Mouse (Mus musculus) myocyte (in vitro differentiated cells): ENCODE measurements at regions not wholly inside any gene's neighbourhood (a gene's known extent, or its start where the extent isn't known, plus 50 kb on each side); places are given as distances from the start of the nearest gene placed in this dataset.

Source experiments
- H3K27me3 ChIP-seq: one replicate; pipeline ENCODE4 v1.6.1; 2011; ENCODE audit not compliant: control insufficient read depth, insufficient read depth, insufficient read length
- H3K36me3 ChIP-seq: one replicate; pipeline ENCODE4 v1.6.1; 2011; ENCODE audit not compliant: control insufficient read depth, insufficient read depth
- H3K4me2 ChIP-seq: one replicate; pipeline ENCODE4 v1.6.1; 2011; ENCODE audit warnings: low read depth, control low read depth
- H3K4me3 ChIP-seq: one replicate; pipeline ENCODE4 v1.5.1; 2011; ENCODE audit warnings: mild to moderate bottlenecking, control low read depth, moderate library complexity
- H3K79me2 ChIP-seq: one replicate; pipeline ENCODE4 v1.6.1; 2011; ENCODE audit not compliant: control insufficient read depth, insufficient read depth
- H3ac ChIP-seq: one replicate; pipeline ENCODE4 v1.6.1; 2011; ENCODE audit not compliant: control insufficient read depth, insufficient read length
- CEBPB ChIP-seq: IDR thresholded peaks from 2 replicates; pipeline ENCODE4 v1.6.1; 2011; ENCODE audit warnings: mild to moderate bottlenecking, moderate library complexity; ENCODE audit not compliant: poor library complexity, insufficient read depth, severe bottlenecking
- E2F4 ChIP-seq: IDR thresholded peaks from one replicate; pipeline ENCODE4 v1.6.1; 2011; ENCODE audit warnings: mild to moderate bottlenecking, control low read depth, moderate library complexity; ENCODE audit not compliant: insufficient read depth
- MAX ChIP-seq: IDR thresholded peaks from one replicate; pipeline ENCODE4 v1.6.1; 2011; ENCODE audit warnings: low read depth, mild to moderate bottlenecking, control low read depth
- MYOD1 ChIP-seq, 3 experiments: IDR thresholded peaks; one replicate each; pipeline ENCODE4 v1.6.1; 2011; ENCODE audit warnings: control low read depth in 2 of 3, low read depth in 2 of 3, mild to moderate bottlenecking in 2 of 3, moderate library complexity in 1 of 3; ENCODE audit not compliant: insufficient read length in 2 of 3, control insufficient read depth in 1 of 3
- MYOG ChIP-seq, 3 experiments: IDR thresholded peaks; one replicate each; pipeline ENCODE4 v1.6.1; 2011; ENCODE audit warnings: control low read depth in 2 of 3, low read depth in 2 of 3, mild to moderate bottlenecking in 2 of 3; ENCODE audit not compliant: insufficient read length in 2 of 3, control insufficient read depth in 1 of 3, insufficient read depth in 1 of 3
- POLR2A ChIP-seq: IDR thresholded peaks from one replicate; pipeline ENCODE4 v1.6.1; 2011; ENCODE audit warnings: low read depth, mild to moderate bottlenecking, control low read depth, moderate library complexity; ENCODE audit not compliant: insufficient read length
- POLR2AphosphoS2 ChIP-seq: IDR thresholded peaks from one replicate; pipeline ENCODE4 v1.6.1; 2011; ENCODE audit warnings: low read depth, control low read depth; ENCODE audit not compliant: insufficient read length
- REST ChIP-seq: IDR thresholded peaks from one replicate; pipeline ENCODE4 v1.6.1; 2011; ENCODE audit warnings: mild to moderate bottlenecking, control low read depth, moderate library complexity; ENCODE audit not compliant: insufficient read depth, insufficient read length
- SRF ChIP-seq: IDR thresholded peaks from one replicate; pipeline ENCODE4 v1.6.1; 2011; ENCODE audit warnings: low read depth; ENCODE audit not compliant: control insufficient read depth, insufficient read length
- TCF12 ChIP-seq: IDR thresholded peaks from one replicate; pipeline ENCODE4 v1.6.1; 2011; ENCODE audit warnings: mild to moderate bottlenecking, control low read depth; ENCODE audit not compliant: poor library complexity, insufficient read depth, severe bottlenecking
- TCF3 ChIP-seq: IDR thresholded peaks from one replicate; pipeline ENCODE4 v1.6.1; 2011; ENCODE audit warnings: low read depth, control low read depth; ENCODE audit not compliant: insufficient read length
- USF1 ChIP-seq: IDR thresholded peaks from one replicate; pipeline ENCODE4 v1.6.1; 2011; ENCODE audit warnings: low read depth, mild to moderate bottlenecking, control low read depth, moderate library complexity

DNA sequence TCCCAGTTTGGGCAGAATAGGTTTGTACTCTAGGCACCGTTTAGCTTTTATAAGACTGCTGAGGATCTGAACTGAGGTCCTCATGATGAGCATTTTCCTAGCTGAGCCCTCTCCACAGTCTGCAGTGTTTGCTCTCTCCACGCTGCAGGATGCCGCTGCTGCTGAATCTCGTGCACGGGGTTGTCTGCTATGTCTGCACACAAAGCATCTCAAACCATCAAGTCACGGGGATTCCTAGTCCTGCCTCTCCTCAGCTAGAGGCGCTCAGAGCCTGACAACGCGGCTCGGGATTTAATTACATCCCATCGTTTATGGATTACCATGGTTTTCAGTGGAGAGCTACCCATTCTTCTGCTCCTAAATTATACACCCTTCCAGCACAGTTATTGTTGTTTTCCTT is 175.6 kb downstream of the Rnf144b start:
- Histone ChIP-seq H3K79me2 (no peaks in the 10 kb centered on the region), H3K4me3 (no peak overlapping the region), H3K27me3 (peaks cover 6% of the 10 kb centered on the region), H3ac (no peak overlapping the region), H3K36me3 (no peaks in the 10 kb centered on the region), H3K4me2 (no peak overlapping the region)
- TF ChIP-seq USF1, result no peak
- no peak for TF ChIP-seq POLR2A
- TF ChIP-seq POLR2AphosphoS2, result no peak
- no peak for TF ChIP-seq CEBPB
- no peak for TF ChIP-seq TCF3
- TF ChIP-seq SRF, result no peak
- no peak for TF ChIP-seq MAX
- no peak for TF ChIP-seq TCF12
- no peak for TF ChIP-seq MYOG (IDR thresholded peaks at IDR 0.05; ENCODE audit: control insufficient read depth in 1 of 3, insufficient read depth in 1 of 3, insufficient read length in 2 of 3, low read depth in 2 of 3)
- no peak for TF ChIP-seq REST

GRCm38 (mm10) chr13:47300486-47300885 is 178.0 kb downstream of the Rnf144b start:
- H3K4me3 ChIP-seq, result no peak overlapping the region

DNA sequence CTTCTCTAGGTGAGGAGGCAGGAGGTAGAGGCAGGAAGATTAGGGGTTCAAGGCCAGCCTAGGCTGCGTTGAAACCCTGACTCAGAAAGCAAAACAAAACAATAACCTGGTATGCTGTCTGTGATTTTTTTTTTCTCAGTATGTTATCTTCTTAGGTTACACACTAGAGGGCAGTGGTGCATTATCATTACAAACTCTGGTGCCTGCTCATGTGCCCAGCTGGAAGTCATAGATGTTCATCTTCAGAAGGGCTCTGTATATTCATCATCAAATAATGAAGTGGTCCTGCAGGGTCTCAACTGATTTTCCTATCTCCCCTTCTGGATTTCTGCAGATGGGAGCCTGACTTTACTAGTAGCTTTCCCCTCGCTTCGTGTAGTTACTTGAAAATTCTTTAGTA is 178.6 kb downstream of the Rnf144b start:
- Histone ChIP-seq H3K36me3 (no peaks in the 10 kb centered on the region), H3K79me2 (no peaks in the 10 kb centered on the region), H3K4me3 (no peak overlapping the region), H3K27me3 (peaks cover 6% of the 10 kb centered on the region), H3ac (no peak overlapping the region), H3K4me2 (no peak overlapping the region)
- TF ChIP-seq POLR2A, result no peak
- no peak for TF ChIP-seq E2F4
- TF ChIP-seq CEBPB, result no peak
- TF ChIP-seq USF1, result no peak
- TF ChIP-seq SRF, result no peak
- TF ChIP-seq MYOG (IDR thresholded peaks at IDR 0.05; ENCODE audit: control insufficient read depth in 1 of 3, insufficient read depth in 1 of 3, insufficient read length in 2 of 3, low read depth in 2 of 3), result no peak
- TF ChIP-seq TCF3, result no peak
- no peak for TF ChIP-seq POLR2AphosphoS2
- TF ChIP-seq REST, result no peak
- TF ChIP-seq TCF12, result no peak
- TF ChIP-seq MYOD1 (IDR thresholded peaks at IDR 0.05; ENCODE audit: control insufficient read depth in 1 of 3, insufficient read length in 2 of 3, low read depth in 2 of 3), result no peak
- no peak for TF ChIP-seq MAX

More at GRCm38 (mm10) chr13:47300486-47300885, 178.0 kb downstream of the Rnf144b start:
- no peaks in the 10 kb centered on the region for H3K36me3 ChIP-seq
- no peaks in the 10 kb centered on the region for H3K79me2 ChIP-seq
- no peak overlapping the region for H3K4me2 ChIP-seq
- no peak for TF ChIP-seq POLR2A
- TF ChIP-seq TCF3, result no peak
- no peak for TF ChIP-seq MYOG (IDR thresholded peaks at IDR 0.05; ENCODE audit: control insufficient read depth in 1 of 3, insufficient read depth in 1 of 3, insufficient read length in 2 of 3, low read depth in 2 of 3)
- no peak for TF ChIP-seq CEBPB
- TF ChIP-seq MAX, result no peak
- no peak for TF ChIP-seq SRF
- TF ChIP-seq E2F4, result no peak
- no peak for TF ChIP-seq MYOD1 (IDR thresholded peaks at IDR 0.05; ENCODE audit: control insufficient read depth in 1 of 3, insufficient read length in 2 of 3, low read depth in 2 of 3)
- TF ChIP-seq USF1, result no peak
- no peak for TF ChIP-seq REST
- no peak for TF ChIP-seq POLR2AphosphoS2
- TF ChIP-seq TCF12, result no peak
- no peak overlapping the region for H3ac ChIP-seq
- H3K27me3 ChIP-seq, result peaks cover 6% of the 10 kb centered on the region

- H3K36me3 ChIP-seq, result no peaks in the 10 kb centered on the region
- TF ChIP-seq MYOG (IDR thresholded peaks at IDR 0.05; ENCODE audit: control insufficient read depth in 1 of 3, insufficient read depth in 1 of 3, insufficient read length in 2 of 3, low read depth in 2 of 3) (no peak), E2F4 (no peak), POLR2A (no peak), MAX (no peak), POLR2AphosphoS2 (no peak), SRF (no peak), CEBPB (no peak), MYOD1 (IDR thresholded peaks at IDR 0.05; ENCODE audit: control insufficient read depth in 1 of 3, insufficient read length in 2 of 3, low read depth in 2 of 3) (no peak), TCF12 (no peak), REST (no peak), TCF3 (no peak), USF1 (no peak)
These were observed 187.0 kb downstream of the Rnf144b start for GRCm38 (mm10) chr13:47309492-47309891.

More at GRCm38 (mm10) chr13:47309492-47309891, 187.0 kb downstream of the Rnf144b start:
- Histone ChIP-seq H3K79me2 (no peaks in the 10 kb centered on the region), H3K4me3 (no peak overlapping the region), H3ac (no peak overlapping the region), H3K27me3 (no peaks in the 10 kb centered on the region), H3K4me2 (no peak overlapping the region)
